Mouse (Mus musculus): ENCODE data around the gene Metrnl. TPM values are rescaled to one million over a fixed set of nuclear protein-coding genes. Genes with fewer than 3 reads are reported as not detected.
"Not testable (repeated sequence)": the region's sequence is repeated elsewhere in the genome, so short reads cannot be mapped to it uniquely, and the experiment has no call there.

The Metrnl gene
- total RNA-seq (2021) = 10 to 100 TPM; 13.4 to 48.5 TPM
- long read RNA-seq, experiment 1, partial matches to known transcripts = 0 of 3 reads
- long read RNA-seq, experiment 1, other reads (novel, unspliced or antisense) = 1 of 3 reads
- long read RNA-seq, experiment 2, transcript Metrnl-201 (4 exons, 1,401 nt) = major isoform, 52 of 58 reads
- long read RNA-seq, experiment 2, partial matches to known transcripts = 2 of 58 reads
- long read RNA-seq, experiment 2, other reads (novel, unspliced or antisense) = 4 of 58 reads

GRCm38 (mm10) chr11:121701244-121701643 lies at the start of gene Metrnl:
Gene Metrnl (plus strand): TSS chr11:121701544.
- no peak for DNase-seq (ENCODE audit: low spot score in 2 of 2)

- no peak for DNase-seq (ENCODE audit: low spot score in 2 of 2)
Observed at GRCm38 (mm10) chr11:121651556-121651955, 49.8 kb upstream of the Metrnl start.

- peak in 1 of 2 experiments; percentile 25 for DNase-seq (ENCODE audit: low spot score in 2 of 2)
Observed at GRCm38 (mm10) chr11:121651983-121652382, 49.4 kb upstream of the Metrnl start.

- peak; percentile 54 to 65 for DNase-seq (ENCODE audit: low spot score in 2 of 2)
Observed at GRCm38 (mm10) chr11:121652547-121653305, 48.6 kb upstream of the Metrnl start.

GRCm38 (mm10) chr11:121653631-121654030 lies 47.7 kb upstream of the Metrnl start:
- DNase-seq (ENCODE audit: low spot score in 2 of 2) = peak in 1 of 2 experiments; percentile 5

- no peak for DNase-seq (ENCODE audit: low spot score in 2 of 2)
Observed at GRCm38 (mm10) chr11:121654406-121654945, 46.9 kb upstream of the Metrnl start.

- DNase-seq (ENCODE audit: low spot score in 2 of 2) = no peak
Observed at GRCm38 (mm10) chr11:121655166-121655806, 46.1 kb upstream of the Metrnl start.

- DNase-seq (ENCODE audit: low spot score in 2 of 2) = no peak
Observed at GRCm38 (mm10) chr11:121655807-121656511, 45.4 kb upstream of the Metrnl start.

GRCm38 (mm10) chr11:121658151-121658550 lies 43.2 kb upstream of the Metrnl start:
- DNase-seq (ENCODE audit: low spot score in 2 of 2) = no peak

GRCm38 (mm10) chr11:121660604-121661003 lies 40.7 kb upstream of the Metrnl start:
- DNase-seq (ENCODE audit: low spot score in 2 of 2) = not testable (repeated sequence)

GRCm38 (mm10) chr11:121661116-121661515 lies 40.2 kb upstream of the Metrnl start:
- DNase-seq (ENCODE audit: low spot score in 2 of 2) = no peak

GRCm38 (mm10) chr11:121667541-121667940 lies 33.8 kb upstream of the Metrnl start:
- peak in 1 of 2 experiments; percentile 1 for DNase-seq (ENCODE audit: low spot score in 2 of 2)

GRCm38 (mm10) chr11:121668776-121669175 lies 32.6 kb upstream of the Metrnl start:
- no peak for DNase-seq (ENCODE audit: low spot score in 2 of 2)

- no peak for DNase-seq (ENCODE audit: low spot score in 2 of 2)
Observed at GRCm38 (mm10) chr11:121670926-121671325, 30.4 kb upstream of the Metrnl start.

- no peak for DNase-seq (ENCODE audit: low spot score in 2 of 2)
Observed at GRCm38 (mm10) chr11:121672312-121672989, 28.9 kb upstream of the Metrnl start.

GRCm38 (mm10) chr11:121672990-121673572 lies 28.3 kb upstream of the Metrnl start, which contains the start of gene B3gntl1:
Gene B3gntl1 (minus strand): TSS chr11:121673153.
- DNase-seq (ENCODE audit: low spot score in 2 of 2) = peak; percentile 98 to 99

GRCm38 (mm10) chr11:121673629-121674028 lies 27.7 kb upstream of the Metrnl start:
- no peak for DNase-seq (ENCODE audit: low spot score in 2 of 2)

GRCm38 (mm10) chr11:121676836-121677235 lies 24.5 kb upstream of the Metrnl start:
- no peak for DNase-seq (ENCODE audit: low spot score in 2 of 2)

GRCm38 (mm10) chr11:121679581-121679980 lies 21.8 kb upstream of the Metrnl start:
- no peak for DNase-seq (ENCODE audit: low spot score in 2 of 2)

- no peak for DNase-seq (ENCODE audit: low spot score in 2 of 2)
Observed at GRCm38 (mm10) chr11:121680750-121681149, 20.6 kb upstream of the Metrnl start.
